Mouse (Mus musculus) monocyte, adult 5-6 weeks (primary cell): ENCODE data around the gene Cobll1. TPM values are rescaled to one million over a fixed set of nuclear protein-coding genes. Genes with fewer than 3 reads are reported as not detected.

Experiments
- ATAC-seq: fragments of 153-309, 156-312 bp; replicated peaks from 2 replicates; pipeline ENCODE4 v1.8.0; 2017; ENCODE audit warnings: mild to moderate bottlenecking; ENCODE audit not compliant: low TSS enrichment, insufficient number of reproducible peaks, severe bottlenecking, poor library complexity, low FRiP score
- total RNA-seq: library from RNA; stranded (forward); fragments of 200-1000, 200-491, 200-594 nt; gene quantifications from 3 replicates; pipeline ENCODE4 v1.2.3, GENCODE M21; 2017

The Cobll1 gene
- total RNA-seq, 1 experiment from 2014 or later, result 3.8 TPM

- ATAC-seq, result no peak
Observed at GRCm38 (mm10) chr2:65238171-65238963, 836 bp downstream of the Cobll1 start.

DNA sequence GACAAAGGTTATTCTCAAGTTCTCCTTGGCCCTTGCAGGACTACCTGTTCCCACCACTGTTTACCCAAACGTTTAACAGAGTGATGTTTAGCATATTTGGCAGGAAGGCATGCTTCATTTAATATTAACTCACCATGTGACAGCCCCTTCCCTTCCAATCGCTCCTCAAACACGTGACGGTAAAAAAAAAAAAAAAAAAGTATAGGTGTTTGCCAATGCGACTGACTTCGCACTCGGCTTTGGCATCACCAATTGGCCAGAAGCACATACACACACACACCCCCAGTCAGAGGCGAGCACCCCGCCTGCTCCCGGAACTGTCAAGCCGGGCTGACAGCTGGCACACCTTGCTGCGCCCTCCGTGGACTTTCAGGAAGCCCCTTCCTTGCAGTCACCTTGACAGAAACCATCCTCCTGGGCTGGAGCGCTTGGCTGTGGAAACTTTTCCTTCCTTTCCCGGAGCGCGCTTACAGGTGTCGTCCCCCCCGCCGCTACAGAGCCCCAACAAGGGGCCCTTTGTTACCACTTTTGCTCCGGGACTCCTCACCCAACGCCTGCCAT lies 1.5 kb downstream of the Cobll1 start:
- peak; percentile 57; the same call in 1 of the 2 replicates for ATAC-seq

DNA sequence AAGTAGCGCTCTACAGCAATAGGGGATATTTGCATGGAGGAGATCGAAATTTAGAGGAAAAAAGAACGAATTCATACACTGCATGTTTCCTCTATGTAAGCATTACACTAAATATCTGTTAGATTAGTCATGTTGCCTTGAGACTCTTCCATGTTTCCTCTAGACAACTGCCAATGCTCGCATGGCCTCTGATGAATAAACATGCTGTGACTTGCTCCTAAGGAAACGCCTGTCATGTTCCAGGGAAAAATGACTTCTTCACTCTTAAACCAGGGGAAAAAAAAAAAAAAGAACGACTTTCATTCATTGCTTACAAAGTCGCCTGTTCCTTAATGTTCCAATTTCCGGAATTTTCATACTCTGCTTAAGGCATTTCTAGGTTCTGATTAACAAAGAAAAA lies 2.1 kb downstream of the Cobll1 start:
- ATAC-seq, result no peak

GRCm38 (mm10) chr2:65236644-65237043 lies 2.6 kb downstream of the Cobll1 start:
- ATAC-seq, result no peak

DNA sequence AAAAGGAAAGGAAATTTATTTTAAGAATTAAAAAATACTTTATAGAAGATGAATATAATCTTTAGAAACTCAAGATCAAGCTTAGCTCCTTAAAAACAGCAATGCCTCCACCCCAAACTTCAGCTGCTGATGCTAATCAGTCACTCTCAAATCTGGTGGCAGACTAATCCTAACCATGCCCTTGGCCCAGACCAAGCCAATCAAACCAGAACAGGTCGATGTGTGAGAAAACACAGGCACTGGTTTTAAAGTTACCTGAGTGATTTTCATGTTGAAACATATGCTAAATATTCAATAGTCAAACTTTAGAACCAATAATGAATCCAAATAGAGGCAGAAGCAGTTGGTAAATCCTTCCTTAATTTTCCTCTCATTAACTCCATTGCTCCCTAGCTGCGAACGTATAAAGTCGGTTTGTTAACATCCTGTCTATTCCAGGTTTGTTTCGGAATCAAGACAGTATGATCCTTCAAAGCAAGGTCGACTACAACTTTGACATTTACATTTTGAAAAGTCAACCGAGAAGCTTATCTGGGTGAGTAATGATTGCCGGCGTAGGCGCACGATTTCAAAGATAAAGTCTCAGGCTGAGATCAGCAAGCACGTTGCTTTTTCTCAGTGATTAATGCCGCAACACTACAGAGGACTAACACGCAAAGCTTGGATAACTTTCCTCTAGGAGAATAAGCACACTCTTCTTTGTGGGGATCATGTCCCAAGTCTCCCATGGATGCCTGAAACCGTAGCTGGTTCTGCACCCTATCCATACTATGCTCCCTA lies 6.3 kb downstream of the Cobll1 start:
- ATAC-seq, result no peak

- ATAC-seq, result no peak
Observed at GRCm38 (mm10) chr2:65228426-65228825, 10.8 kb downstream of the Cobll1 start.

- no peak for ATAC-seq
Observed at GRCm38 (mm10) chr2:65227898-65228290, 11.3 kb downstream of the Cobll1 start.

- ATAC-seq, result no peak
Observed at GRCm38 (mm10) chr2:65227154-65227897, 11.9 kb downstream of the Cobll1 start.

- no peak for ATAC-seq
Observed at GRCm38 (mm10) chr2:65226494-65226893, 12.7 kb downstream of the Cobll1 start.

GRCm38 (mm10) chr2:65223956-65224735 lies 15.1 kb downstream of the Cobll1 start:
- ATAC-seq, result no peak

GRCm38 (mm10) chr2:65223012-65223411 lies 16.2 kb downstream of the Cobll1 start:
- no peak for ATAC-seq

- ATAC-seq, result no peak
Observed at GRCm38 (mm10) chr2:65221646-65222045, 17.6 kb downstream of the Cobll1 start.

DNA sequence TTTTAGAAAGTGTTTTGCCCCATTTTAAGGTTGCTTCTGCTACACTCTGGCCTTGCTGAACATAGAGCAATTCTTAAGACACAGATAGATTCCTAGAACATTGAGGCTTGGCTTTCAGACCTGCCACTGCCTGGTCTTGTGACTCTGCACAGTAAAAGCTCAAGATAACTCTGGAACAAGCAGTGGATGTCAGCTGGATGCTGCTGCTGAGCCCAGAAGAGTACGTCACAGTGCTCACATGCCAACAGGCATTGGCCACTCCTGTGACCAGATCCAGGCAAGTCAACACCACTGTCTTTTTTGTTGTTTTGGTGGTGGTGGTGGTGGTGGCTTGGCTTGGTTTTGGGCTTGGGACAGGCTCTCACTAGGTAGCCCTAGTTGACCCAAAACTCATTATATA lies 18.6 kb downstream of the Cobll1 start:
- ATAC-seq, result no peak

DNA sequence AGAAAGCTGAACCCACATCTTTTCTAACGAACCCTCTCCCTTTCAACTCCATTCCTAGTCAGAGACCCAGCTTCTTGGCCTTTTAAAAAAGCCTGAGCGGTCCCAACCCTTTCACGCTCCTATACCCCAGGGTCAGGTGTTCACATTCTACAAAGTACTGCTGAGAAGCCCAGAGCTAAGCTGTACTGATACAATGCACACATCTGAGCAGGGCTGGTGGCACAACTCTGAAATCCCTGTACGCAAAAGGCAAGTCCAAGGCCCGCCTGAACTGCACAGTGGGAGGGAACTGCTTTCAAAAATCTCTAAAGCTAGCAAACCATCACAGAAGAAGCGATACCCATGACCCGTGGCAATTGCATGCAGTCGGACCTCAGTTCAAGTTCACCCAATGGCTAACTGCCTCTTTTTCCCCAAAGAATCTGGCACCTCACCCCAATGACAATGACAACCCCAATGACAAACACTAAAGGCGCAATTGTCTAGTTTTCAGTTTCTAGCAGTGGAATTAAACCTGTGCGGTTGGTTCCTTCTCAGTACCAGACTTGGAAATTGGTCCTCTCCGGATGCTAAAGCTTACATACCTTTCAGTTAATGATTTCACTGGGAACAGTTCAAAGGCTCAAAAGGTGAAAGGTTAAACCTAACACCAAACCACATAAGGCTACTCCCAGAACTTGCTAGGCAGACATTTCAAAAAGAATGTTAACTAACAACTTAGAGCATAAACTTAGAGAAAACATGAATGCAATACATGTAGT lies 19.6 kb downstream of the Cobll1 start:
- ATAC-seq, result no peak

GRCm38 (mm10) chr2:65218318-65218717 lies 20.9 kb downstream of the Cobll1 start:
- ATAC-seq, result no peak

- ATAC-seq, result no peak
Observed at GRCm38 (mm10) chr2:65217677-65218076, 21.5 kb downstream of the Cobll1 start.

GRCm38 (mm10) chr2:65216163-65216562 lies 23.0 kb downstream of the Cobll1 start:
- ATAC-seq, result no peak

DNA sequence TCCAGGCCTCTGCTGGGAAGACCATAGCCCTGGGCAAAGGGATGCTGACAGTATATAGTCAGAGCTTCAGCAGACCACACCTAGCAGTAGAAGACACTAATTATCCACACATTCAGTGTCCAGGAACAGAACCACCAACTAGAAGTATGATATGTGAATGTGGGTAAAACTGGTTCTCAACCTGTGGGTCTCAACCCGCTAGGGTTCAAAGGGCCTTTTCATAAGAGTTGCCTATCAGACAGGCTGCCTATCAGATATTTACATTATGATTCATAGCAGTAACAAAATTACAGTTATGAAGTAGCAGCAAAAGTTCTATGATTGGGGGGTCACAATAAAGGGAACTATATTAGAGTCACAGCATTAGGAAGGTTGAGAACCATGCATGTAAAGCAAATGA lies 24.6 kb downstream of the Cobll1 start:
- ATAC-seq, result no peak
